Mouse (Mus musculus): ENCODE data around the gene Olfr427. TPM values are rescaled to one million over a fixed set of nuclear protein-coding genes. Genes with fewer than 3 reads are reported as not detected.
"Not testable (repeated sequence)": the region's sequence is repeated elsewhere in the genome, so short reads cannot be mapped to it uniquely, and the experiment has no call there.

Olfr427 gene
- total RNA-seq (2021), result not detected
- long read RNA-seq, experiment 1, result 0 reads
- long read RNA-seq, experiment 2, result 0 reads

DNA sequence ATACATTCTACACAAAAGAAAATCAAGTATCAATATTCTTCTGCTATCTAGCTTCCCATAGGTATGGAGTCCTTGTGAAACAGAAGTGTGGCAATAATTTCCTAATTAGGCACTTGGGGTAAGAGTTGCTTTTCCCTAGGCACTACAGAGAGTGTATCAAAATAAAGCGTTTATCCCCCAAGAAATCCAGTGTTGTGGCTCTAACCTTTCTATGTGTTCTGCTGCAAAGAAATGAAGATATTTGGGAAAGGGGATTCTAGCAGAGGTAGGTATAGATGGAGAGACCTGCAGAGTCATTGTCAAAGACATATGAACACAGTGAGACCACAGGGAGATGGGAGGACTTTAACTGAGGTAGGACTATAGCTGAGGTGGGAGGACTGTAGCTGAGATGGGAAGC lies at the start of gene Olfr427:
Gene Olfr427, plus strand, starts transcription at position 301 of the 400 bp plus-strand sequence.
- no peak for DNase-seq (ENCODE audit: low spot score in 2 of 2)

DNA sequence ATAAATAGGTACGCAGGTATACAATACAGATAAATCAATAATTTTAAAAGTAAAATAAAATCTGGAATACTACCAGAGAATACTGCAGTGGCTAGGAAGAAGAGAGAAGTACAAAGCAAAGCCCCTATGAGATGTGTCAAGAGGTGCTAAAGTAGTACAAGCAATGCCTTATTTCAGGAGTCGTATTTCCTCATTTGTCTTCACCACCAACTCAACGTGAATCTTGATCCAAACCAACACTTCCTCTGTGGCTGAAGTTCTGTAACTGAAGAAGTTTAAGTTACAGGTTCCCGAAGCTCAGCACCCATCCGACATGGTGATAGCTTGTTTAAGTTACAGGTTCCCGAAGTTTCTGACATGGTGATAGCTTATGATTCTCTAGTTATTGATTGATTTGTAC lies 48.5 kb upstream of the Olfr427 start:
- DNase-seq (ENCODE audit: low spot score in 2 of 2), result not testable (repeated sequence)

DNA sequence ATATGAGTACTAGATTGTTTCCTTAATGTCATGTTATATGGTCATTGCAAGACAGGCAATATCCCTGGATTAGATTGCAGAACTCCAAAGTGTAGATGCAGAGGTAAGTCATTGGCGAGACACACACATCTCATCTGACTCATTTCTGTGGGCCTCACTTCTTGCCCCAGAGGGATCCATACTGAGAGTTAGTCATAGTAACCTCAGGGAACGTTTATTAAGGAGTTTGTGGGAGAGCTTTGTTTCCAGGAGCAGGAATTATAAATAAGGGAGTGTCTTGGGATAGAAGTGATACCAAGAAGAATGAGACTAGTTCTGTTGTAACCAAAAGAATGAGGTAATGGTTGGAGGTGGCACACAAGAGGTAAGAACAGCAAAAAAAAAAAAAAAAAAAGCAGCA lies 47.8 kb upstream of the Olfr427 start, which contains the start of gene Olfr432:
Gene Olfr432, plus strand, starts transcription at position 313 of the 400 bp plus-strand sequence.
- no peak for DNase-seq (ENCODE audit: low spot score in 2 of 2)

DNA sequence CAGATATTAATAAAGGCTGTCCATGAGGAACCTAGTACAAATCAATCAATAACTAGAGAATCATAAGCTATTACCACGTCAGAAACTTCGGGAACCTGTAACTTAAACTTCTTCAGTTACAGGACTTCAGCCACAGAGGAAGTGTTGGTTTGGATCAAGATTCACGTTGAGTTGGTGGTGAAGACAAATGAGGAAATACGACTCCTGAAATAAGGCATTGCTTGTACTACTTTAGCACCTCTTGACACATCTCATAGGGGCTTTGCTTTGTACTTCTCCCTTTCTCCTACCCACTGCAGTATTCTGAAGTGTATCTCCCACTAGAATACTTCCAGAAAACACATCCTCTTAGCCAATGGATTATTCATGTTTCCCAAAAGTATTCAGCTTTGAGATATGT lies 47.3 kb upstream of the Olfr427 start:
- not testable (repeated sequence) for DNase-seq (ENCODE audit: low spot score in 2 of 2)

DNA sequence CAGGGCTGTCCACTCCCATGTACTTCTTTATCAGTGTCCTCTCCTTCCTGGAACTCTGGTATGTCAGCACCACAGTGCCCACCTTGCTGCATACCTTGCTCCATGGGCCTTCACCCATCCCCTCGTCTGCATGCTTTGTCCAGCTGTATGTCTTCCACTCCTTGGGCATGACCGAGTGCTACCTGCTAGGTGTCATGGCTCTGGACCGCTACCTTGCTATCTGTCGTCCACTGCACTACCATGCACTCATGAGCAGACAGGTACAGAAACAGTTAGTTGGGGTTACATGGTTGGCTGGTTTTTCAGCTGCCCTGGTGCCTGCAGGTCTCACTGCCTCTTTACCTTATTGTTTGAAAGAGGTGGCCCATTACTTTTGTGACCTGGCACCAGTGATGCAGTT lies 46.2 kb upstream of the Olfr427 start:
- no peak for DNase-seq (ENCODE audit: low spot score in 2 of 2)

DNA sequence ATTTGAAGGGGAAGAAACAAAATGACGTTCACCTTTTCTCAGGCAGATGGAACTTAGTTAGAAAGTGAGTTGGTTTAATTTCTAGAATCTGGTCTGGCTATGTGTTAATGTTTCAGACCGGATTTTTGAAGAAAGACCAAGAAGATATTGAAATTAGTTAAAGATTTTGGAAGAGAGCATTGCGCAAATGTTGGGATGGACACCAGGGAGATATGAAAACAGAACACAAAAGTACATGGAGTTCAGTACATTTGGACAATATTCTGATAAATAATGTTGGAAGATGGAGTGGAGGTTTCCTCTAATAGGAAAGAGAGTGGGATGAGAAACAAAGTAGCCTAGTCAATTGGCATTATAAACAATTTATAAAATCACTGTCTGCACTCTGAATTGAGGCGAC lies 45.2 kb upstream of the Olfr427 start:
- no peak for DNase-seq (ENCODE audit: low spot score in 2 of 2)

DNA sequence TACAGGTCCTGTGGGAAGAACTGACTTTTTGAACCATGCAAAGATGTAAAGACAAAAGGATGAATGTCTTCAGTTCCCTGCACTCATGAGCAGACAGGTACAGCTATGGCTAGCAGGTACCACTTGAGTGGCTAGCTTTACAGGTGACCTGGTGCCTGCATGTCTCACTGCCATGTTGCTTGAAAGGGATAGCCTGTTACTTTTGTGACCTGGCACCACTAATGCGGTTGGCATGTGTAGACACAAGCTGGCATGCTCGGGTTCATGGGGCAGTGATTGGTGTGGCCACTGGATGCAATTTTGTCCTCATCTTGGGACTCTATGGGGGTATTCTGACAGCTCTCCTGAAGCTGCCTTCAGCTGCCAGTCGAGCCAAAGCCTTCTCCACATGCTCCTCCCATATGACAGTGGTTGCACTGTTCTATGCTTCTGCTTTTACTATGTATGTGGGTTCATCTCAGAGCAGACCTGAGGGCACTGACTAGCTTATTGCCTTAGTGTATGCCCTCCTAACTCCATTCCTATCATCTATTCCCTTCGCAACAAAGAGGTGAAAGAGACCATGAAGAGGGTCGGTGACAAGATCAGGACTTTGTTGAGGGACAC lies 44.7 kb upstream of the Olfr427 start:
- no peak for DNase-seq (ENCODE audit: low spot score in 2 of 2)

DNA sequence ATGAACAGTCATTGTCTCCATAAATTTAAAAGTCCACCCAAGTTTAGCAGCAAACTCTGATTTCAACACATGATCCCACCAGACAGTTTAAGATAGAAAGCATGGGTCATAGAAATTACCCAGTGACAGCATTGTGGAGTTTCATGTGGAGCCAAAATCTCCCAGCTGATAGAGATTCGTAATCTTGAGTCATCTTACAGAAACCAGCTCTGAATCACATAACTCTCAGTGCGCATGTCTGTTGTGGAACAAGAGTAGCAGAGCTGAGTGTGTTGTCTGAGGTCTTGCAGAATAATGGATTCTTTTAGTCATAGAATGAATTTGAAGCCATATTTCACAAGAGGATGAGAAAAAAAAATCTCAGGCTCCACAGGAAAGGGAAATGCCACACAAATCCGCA lies 43.7 kb upstream of the Olfr427 start:
- no peak for DNase-seq (ENCODE audit: low spot score in 2 of 2)

DNA sequence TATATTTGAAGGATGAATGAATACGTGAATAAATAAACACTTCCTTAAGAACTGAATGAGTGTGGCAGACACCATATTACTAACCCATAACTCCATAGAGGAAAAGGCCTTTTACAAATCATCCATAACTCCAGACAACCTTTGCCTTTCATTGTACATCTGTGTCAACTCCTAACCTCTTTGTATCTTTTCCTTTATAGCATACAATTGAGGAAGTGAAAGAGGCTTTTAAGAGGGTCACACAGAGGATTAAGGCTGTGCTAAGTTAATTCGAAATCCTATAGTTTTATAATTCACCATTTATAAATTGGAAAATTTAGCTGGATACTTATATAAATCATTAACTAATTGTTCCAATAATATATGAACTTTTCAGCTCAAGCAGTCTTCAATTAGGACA lies 41.4 kb upstream of the Olfr427 start:
- DNase-seq (ENCODE audit: low spot score in 2 of 2), result no peak

DNA sequence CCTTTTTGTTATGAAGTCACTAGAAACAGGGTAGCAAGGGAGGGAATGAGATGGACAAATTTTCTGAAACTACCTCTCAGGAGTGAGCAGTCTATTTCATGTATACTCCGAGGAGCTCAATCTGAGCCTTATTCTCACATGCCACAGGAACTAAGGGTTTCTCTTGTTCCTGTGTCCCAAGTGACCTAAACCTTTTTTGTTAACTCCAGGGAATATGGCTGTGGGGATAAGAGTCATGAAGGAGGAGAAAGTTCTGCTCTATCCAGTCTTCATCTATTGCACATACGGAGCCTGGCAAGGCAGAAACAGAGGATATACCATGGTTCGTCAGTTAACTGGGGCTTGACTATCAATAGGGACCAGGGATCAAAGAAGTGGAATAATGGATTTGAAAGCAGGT lies 30.4 kb upstream of the Olfr427 start, which contains the start of gene Olfr430:
Gene Olfr430, plus strand, starts transcription at position 301 of the 400 bp plus-strand sequence.
- no peak for DNase-seq (ENCODE audit: low spot score in 2 of 2)

DNA sequence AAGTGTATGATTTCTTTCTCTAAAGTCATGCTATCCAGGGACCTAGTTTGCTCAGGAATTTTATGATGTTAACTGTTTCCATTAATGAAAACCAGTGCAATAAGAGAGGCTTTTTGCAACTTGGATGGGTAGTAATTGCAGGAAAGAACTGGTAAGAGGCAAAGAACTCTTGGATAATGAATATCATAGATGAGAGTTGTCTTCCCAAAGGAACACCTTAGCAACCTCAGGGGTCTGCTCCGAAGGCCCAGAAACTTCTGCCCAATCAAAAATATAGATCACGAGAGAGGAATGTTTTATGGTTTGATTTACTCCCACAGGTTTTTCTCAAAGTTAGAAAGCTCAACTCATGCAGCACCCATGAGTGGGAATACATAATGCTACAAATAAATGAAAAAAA lies 12.7 kb upstream of the Olfr427 start, which contains the start of gene Olfr429:
Gene Olfr429, plus strand, starts transcription at position 301 of the 400 bp plus-strand sequence.
- DNase-seq (ENCODE audit: low spot score in 2 of 2), result no peak

DNA sequence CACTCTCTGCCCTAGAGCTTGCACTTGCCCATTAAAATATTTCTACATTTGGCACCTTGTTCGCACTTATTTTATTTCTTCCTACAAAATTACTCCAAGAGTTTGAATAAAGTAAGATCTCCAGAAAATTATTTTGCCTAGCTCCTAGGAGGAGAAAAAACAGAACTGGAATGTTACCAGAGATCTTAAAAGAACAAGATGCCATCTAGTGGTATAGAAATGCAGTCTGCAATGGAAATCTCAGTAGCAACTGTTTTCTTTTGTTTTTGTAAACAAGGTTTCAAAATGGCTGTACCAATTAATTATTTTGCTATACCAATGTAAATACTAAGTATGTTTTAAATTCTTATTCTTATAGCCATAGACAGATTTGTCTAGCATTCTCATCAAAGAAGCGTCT lies 7.0 kb downstream of the Olfr427 start:
- no peak for DNase-seq (ENCODE audit: low spot score in 2 of 2)

DNA sequence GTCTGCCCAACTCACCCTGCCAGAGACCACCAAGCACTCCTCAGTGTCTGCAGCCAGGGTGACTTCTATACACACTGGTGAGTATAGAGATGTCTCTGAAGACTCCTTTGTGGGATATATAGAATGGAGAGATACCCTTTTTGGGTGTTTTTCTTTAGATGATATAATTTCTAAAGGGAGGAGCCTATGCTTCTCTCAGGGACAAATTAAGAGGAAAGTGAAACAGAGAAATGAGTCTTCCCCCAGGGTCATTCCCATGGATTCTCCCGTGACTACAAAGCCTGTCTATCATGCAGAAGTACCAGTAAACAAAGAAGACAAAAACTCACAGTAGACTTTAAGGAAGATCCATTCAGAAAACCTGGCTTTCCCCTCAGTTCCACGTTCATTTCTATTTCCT lies 24.4 kb downstream of the Olfr427 start, which contains the start of gene Olfr231:
Gene Olfr231, minus strand, starts transcription at position 101 of the 400 bp plus-strand sequence.
- no peak for DNase-seq (ENCODE audit: low spot score in 2 of 2)

DNA sequence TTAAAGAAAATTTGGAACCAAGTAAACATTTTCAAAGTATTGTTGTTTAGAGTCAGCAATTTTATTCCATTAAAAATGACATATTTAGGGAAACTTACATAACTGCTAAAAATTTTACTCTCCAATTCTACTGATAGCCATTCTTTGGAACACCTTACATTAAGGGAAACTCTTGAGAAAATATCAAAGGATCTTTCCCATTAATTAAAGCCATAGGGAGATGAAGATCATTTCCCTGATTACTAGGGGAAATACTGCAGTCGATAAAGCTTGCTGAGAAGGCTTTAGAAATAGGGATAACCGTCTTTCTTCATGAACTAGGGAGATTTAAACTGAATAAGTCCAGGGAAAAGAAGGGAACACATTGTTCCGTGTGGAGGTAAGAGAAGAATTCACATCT lies 34.5 kb downstream of the Olfr427 start, which contains the start of gene Olfr424:
Gene Olfr424, plus strand, starts transcription at position 301 of the 400 bp plus-strand sequence.
- no peak for DNase-seq (ENCODE audit: low spot score in 2 of 2)

DNA sequence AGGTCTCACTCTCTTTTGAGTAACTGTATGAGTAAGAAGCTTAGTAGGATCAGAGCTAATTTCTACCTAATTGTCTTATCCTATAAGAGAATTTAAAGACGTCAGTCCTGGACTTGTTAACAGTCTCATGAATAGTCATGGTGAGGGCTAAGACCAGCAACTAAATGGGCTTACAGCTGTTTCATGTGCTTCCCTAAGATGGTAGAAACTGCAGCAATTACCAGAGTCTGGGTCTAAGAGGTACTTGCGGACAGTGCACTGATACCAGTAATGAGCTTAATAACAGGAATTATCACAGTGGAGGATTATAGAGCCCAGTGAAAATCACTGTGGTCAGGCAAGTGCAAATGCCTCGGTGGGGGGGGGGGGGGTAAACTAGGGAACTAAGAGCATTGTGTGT lies 35.3 kb downstream of the Olfr427 start:
- no peak for DNase-seq (ENCODE audit: low spot score in 2 of 2)

DNA sequence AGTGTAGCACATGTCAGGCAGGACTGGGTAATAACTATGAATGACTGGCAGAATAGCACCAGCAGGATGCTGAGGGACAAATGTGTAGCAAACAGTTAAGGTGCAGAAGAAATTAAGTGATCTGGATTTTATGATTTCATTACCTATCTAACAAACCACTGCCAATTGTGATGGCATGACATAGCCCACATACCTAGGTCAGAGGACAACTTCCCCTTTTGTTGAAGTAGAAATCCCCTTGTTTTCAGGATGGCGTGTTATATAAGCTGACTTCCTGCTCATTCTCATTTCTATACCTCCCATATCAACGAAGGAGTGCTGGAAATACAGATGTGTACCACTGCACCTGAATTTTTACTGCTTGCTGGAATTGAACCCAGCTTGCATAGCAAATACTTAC lies 44.7 kb downstream of the Olfr427 start:
- DNase-seq (ENCODE audit: low spot score in 2 of 2), result no peak

DNA sequence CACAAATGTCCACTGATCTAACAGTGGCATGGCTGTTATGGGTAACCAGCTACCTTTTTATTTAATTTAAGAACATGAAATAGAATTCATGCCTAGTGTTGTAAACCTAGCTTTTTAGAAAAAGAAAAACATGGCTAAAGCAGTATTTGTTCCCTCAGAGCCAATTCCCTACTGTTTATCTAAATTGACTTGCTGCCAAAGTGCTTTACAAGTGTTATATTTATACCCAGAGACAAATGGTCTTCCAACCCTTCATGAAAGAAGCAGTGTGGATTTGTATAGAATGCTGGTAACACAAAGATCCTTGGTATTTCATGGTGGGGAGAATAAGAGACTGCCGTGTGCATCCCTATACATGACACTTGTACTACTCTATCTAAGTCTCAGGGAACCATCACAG lies 50.0 kb downstream of the Olfr427 start:
- DNase-seq (ENCODE audit: low spot score in 2 of 2), result peak in 1 of 2 experiments; percentile 8

DNA sequence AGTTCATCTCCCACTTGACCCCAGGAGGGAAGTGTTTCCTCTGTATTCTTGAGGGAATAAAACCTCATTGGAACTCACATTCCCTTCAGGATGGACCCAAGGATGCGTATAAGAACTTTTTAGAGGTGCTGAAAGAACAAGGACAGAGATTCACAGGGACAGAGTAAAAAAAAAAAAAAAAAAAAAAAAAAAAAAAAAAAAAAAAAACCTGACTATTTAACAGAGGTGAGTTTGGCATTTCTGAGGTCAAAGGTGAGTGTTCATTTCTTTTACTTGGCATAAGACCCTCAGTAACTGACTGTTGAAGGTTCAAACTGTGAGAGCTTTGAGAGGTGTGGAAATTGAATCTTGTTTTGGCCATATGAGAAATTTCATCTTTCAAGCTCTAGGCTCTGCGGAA lies 52.6 kb downstream of the Olfr427 start:
- DNase-seq (ENCODE audit: low spot score in 2 of 2), result no peak

Other genes starting within 250 kb of the Olfr427 start
- gene Ifi211, start 183.8 kb upstream of the Olfr427 start, total RNA-seq (2021), result not detected
- gene Mndal, start 154.4 kb upstream of the Olfr427 start, total RNA-seq (2021), result 10 to 100 TPM; 21.9 TPM
- 10 to 100 TPM; 10.2 to 11.9 TPM for gene Ifi203, start 154.2 kb upstream of the Olfr427 start, total RNA-seq (2021)
- not detected for gene Ifi202b, start 114.1 kb upstream of the Olfr427 start, total RNA-seq (2021)
- under 1 TPM; 0.35 to 0.43 TPM for gene Ifi205, start 65.1 kb upstream of the Olfr427 start, total RNA-seq (2021)
- not detected for gene Olfr433, start 56.2 kb upstream of the Olfr427 start, total RNA-seq (2021)
- not detected for gene Olfr432, start 47.7 kb upstream of the Olfr427 start, total RNA-seq (2021)
- gene Olfr430, start 30.3 kb upstream of the Olfr427 start, total RNA-seq (2021), result not detected
- gene Olfr429, start 12.6 kb upstream of the Olfr427 start, total RNA-seq (2021), result not detected
- gene Olfr231, start 24.3 kb downstream of the Olfr427 start, total RNA-seq (2021), result not detected
- gene Olfr424, start 34.6 kb downstream of the Olfr427 start, total RNA-seq (2021), result not detected
- gene Olfr420, start 58.7 kb downstream of the Olfr427 start, total RNA-seq (2021), result not detected
- under 1 TPM; 0.14 to 0.24 TPM for gene Spta1, start 75.9 kb downstream of the Olfr427 start, total RNA-seq (2021)
- not detected for gene Olfr419, start 155.2 kb downstream of the Olfr427 start, total RNA-seq (2021)
- not detected for gene Mptx1, start 233.6 kb downstream of the Olfr427 start, total RNA-seq (2021)

Data from layer of hippocampus, postnatal 14 days (tissue).